Mouse (Mus musculus): Measurements from ENCODE around the gene Ly9.

Gene Ly9

Small RNAs within 50 kb of the gene (microRNA-seq; reads per million reads assigned to microRNA genes)
- 0 reads per million in 2 experiments for gene Mir7683
